Mouse (Mus musculus) liver, embryonic 18 days (tissue): ENCODE measurements around the gene Prl2c3. TPM values are rescaled to one million over a fixed set of nuclear protein-coding genes. Genes with fewer than 3 reads are reported as not detected.

Experiments used
- polyA plus RNA-seq: library from polyadenylated mRNA; depleted of rRNA; stranded (reverse); fragments of >200 nt; gene quantifications from 2 replicates; pipeline ENCODE4 v1.2.3, GENCODE M21; 2012; rRNA removed

The Prl2c3 gene
- polyA plus RNA-seq = not detected in 2 replicates

DNA sequence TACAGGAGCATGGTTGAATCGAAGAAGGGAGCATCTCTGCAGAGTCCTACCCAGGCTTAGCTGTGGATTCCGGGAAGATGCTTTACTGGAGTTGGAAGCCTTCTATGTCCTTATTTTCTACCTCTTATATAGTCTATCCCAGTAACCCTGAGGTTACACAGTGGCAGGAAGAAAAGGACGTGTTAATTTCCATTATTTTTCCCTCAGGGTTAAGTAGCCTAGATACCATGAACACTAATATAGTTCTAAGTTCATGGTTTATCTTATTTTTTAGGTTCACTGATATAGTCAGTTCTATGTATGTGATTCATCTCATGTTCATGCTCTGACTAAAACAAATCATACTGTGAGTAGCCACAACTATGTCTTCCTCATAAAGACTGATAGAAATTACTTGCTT lies at the start of gene Prl2c3:
TSS of gene Prl2c3 (minus strand) at position 101 of the 400 bp plus-strand sequence.

Other genes starting within 250 kb of the Prl2c3 start
- gene Ero1lb, start 234.2 kb downstream of the Prl2c3 start, polyA plus RNA-seq = 3.8 and 4.5 TPM in 2 replicates
- gene Prl2c2, start 205.3 kb upstream of the Prl2c3 start, polyA plus RNA-seq = not detected in 2 replicates